Mouse (Mus musculus) thymus, postnatal 0 days (tissue): ENCODE data around the gene Olfr90. TPM values are rescaled to one million over a fixed set of nuclear protein-coding genes. Genes with fewer than 3 reads are reported as not detected.

Source experiments
- DNase-seq: peaks from one replicate; pipeline ENCODE4 v3.0.0-alpha.2; 2015; ENCODE audit warnings: low spot score
- polyA plus RNA-seq: library from polyadenylated mRNA; unstranded; fragments of >200 nt; fragmentation: Nextera tagmentation; extraction: Ambion mirVana; gene quantifications from 2 replicates; pipeline ENCODE4 v1.2.1, GENCODE M21; 2015

The Olfr90 gene
- polyA plus RNA-seq, 1 experiment from 2014 or later = not detected

DNA sequence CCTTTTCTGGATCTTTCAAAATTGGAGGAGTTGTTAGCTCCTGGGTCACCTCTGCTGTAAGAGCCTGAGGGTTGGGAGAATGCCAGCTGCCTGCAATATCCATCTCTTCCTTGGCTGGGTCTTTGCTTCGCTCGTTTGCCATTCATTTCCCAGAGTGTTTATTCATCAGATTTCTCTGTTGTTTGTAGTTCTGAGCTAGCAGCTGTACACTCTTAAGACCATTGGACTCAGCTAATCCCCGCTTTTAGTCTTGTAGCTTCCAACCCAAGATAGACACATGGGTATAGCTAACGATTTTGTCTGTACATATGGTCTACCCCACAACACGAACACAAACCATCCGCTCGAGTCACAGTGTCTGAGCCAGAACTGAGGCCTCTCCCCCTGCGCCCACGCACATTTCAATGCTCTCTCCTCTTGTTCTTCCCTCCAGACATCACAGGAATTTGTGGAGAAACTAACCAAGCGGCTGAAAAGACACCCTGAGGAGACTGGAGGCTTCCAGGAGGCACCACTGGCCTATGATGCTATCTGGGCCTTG lies 26.1 kb downstream of the Olfr90 start:
- no peak for DNase-seq

GRCm38 (mm10) chr17:37061435-37061834 lies 26.9 kb downstream of the Olfr90 start:
- no peak for DNase-seq

DNA sequence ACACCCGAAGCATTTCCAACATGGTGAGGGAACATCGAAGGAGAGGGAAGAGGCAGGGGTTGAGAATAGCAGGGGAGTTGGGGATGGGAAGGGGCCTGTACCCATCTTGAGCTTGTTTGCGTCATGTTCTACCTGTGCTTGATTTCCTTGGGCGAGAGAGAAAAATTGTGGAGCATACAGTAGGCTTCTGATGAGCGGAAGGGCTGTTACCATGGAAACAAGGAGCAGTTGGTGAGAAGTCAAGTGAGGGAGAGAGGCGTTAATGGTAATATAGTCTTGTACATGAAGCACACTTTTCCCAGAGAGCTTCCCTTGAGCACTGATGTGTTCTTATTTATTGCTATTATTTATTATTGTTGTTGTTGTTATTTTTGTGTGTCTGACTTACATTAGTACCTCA lies 31.3 kb downstream of the Olfr90 start:
- DNase-seq = no peak

DNA sequence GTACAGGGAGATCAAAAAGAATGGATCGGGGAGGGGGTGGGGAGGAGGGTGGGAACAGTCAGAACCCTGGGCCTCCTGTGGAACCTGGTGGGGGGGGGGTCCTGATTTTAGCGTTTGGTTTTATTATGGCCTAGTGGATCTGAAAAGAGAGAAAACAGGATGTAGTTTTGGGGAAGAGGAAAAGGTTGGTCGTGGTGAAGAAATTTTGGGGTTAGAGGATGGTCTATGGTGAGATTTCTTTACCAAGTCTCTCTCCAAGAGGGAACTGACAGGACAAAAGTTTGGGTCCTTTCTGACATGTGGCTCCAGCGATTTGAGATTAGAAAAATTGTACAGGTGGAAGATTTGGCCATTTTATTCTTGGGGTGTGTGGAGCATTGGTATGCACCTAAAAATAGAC lies 36.6 kb downstream of the Olfr90 start:
- DNase-seq = no peak

DNA sequence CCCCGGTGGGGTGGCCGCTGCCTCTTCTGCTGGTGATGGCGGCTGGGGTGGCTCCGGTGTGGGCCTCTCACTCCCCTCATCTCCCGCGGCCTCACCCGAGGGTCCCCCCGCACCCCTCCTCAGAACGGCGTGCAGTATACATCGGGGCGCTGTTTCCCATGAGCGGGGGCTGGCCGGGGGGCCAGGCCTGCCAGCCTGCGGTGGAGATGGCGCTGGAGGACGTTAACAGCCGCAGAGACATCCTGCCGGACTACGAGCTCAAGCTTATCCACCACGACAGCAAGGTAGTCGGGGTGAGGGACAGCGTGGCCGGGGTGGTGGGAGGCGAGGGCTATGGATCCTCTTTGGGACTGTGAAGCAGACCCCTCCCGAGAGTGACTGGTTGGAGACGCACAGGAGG lies 37.4 kb downstream of the Olfr90 start:
- DNase-seq = no peak

DNA sequence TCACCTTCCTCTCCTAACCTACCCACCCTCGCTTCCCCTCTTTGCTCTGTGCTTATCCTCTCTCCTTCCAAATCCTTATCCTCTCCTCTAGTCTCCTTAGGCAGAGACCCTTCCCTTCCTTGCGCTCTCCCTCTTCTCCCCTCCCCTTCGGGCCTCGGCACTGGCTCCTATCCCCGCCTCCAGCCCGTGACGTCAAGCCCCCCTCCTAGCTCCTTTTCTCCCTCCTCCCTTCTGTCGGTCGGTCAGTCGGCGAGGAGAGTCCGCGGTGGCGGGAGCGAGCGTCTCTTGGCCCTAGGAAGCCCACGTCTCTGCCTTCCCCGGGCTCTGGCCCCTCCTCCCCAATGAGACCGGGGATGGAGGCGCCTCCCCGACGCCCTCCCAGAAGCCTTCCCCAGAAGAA lies 37.9 kb downstream of the Olfr90 start:
- DNase-seq = no peak

DNA sequence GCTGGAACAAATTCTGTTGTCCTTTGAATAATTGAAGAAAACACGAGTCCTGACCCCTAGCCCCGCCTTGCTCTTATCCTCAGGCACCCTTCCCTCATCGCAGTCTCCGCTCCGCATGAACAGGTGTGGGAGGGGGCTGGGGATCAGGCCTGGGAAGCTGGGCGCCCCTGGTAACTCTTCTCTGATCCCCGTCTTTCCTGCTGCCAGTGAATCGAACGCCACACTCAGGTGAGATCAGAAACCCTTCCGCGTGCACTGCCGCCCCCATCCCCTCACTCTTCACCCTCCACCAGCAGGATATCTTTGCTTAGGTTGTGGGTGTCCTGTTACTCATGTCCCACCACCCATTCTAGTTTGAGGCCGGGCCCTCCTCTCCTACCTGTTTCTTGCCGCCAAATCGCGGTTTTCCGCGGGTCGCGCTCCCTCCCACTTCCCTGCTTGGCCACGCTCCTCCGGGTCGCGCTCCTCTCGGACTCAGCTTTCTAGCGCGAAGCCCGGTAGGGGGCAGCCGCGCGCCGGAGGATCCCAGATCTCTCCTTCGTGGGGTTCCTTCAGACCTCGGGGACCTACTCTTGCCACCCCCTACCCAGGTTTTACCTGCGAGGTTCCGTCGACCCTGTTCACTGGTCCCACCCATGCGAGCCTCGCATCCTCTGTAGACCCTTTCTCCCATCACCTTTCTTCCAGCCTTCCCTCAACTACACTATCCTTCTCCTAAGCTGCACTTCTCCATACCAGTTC lies 38.6 kb downstream of the Olfr90 start:
- DNase-seq = peak; percentile 17

DNA sequence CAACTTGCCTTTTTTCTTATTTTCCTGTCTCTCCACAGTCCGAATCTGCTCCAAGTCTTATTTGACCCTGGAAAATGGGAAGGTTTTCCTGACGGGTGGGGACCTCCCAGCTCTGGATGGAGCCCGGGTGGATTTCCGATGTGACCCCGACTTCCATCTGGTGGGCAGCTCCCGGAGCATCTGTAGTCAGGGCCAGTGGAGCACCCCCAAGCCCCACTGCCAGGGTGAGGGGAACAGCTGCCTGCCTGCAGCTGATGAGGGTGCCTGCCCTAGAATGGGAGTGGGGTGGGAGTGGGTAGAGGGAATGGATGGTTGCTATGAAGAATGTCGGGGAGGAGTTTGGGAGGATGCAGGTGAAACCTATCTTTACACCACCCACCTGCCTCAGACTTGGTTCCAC lies 39.9 kb downstream of the Olfr90 start:
- no peak for DNase-seq

DNA sequence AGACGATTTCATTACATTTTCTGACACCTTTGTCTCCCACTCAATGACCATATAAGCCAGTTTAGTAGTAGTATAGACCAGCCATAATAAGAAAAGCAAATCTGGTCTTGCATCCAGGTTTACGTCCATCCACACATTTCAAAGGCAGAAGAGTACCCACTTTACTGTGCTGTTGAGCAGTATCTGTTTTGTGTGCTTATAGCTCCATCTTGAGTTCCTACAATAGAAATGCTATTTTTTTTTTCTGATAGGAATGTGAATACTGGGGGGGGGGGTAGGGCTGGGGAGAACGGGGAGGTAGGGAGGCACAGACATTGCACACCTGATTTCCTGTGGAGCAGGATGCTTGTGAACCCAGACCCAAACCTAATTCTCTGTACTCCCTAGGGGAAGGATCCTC lies 40.3 kb downstream of the Olfr90 start:
- no peak for DNase-seq

DNA sequence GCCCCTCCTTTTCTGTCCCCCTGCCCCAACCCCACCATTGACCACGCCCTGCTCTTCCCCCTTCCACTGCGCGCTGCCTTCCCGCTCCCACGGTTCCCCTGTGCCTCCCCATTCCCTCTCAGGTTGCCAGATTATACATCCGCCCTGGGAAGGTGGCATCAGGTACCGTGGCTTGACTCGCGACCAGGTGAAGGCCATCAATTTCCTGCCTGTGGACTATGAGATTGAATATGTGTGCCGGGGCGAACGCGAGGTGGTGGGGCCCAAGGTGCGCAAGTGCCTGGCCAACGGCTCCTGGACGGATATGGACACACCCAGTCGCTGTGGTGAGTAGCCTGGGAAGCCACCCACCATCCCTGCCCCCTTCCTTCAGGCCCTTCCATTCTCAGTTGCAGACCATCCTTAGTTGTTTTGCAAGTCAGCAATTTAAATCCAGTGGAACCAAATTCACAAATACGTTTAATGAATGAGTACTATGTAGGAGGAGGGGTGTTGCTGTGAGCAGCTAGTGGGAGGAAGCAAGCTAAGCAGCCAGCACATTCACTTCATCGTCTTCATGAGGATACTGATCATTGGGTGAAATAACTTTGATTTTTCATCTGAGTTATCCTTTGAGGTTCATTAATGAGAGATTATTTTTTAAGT lies 40.8 kb downstream of the Olfr90 start:
- no peak for DNase-seq

GRCm38 (mm10) chr17:37046312-37047112 lies 41.8 kb downstream of the Olfr90 start:
- DNase-seq = peak; percentile 72

GRCm38 (mm10) chr17:37045611-37046311 lies 42.5 kb downstream of the Olfr90 start, which contains the start of gene Gabbr1:
Gene Gabbr1, plus strand, starts transcription at chr17:37045966.
- DNase-seq = peak; percentile 79

DNA sequence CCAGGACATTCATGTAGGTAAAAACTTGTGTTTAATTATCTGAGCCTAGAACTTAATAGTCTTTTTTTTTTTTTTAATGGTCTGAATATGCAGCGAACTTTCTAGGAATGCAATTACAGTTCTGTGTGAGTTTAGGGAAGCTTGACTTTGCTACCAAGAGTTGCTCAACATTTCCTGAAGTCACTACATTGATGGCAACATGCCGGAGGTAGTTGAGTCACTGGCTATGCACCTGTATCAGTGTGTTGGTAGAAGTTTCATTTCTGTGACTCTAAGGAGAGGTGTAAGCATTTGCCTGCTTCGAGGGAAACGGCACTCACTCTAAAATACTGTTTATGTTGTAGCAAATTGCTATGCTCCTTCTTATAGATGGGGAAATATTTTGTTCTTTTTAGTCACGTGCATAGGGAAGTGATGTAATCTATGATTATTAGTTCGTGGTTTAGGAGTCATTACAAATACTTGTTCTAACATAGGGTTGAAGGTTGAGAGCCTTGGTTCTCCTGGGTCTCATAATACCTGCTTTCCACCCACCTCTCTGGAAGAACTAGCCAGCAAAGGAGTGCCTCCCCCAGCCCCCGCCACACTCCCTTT lies 43.6 kb downstream of the Olfr90 start:
- DNase-seq = no peak

- DNase-seq = no peak
Observed at GRCm38 (mm10) chr17:37039127-37039894, 49.0 kb downstream of the Olfr90 start.

Other genes starting within 250 kb of the Olfr90 start
- gene Trim15, start 221.3 kb downstream of the Olfr90 start, polyA plus RNA-seq = 0.08 and 0.09 TPM in 2 replicates
- gene Trim10, start 218.9 kb downstream of the Olfr90 start, polyA plus RNA-seq = 0.09 and 0.24 TPM in 2 replicates
- 0.16 and 0.28 TPM in 2 replicates for gene Trim40, start 198.4 kb downstream of the Olfr90 start, polyA plus RNA-seq
- 0.16 and 0.19 TPM in 2 replicates for gene Trim31, start 190.4 kb downstream of the Olfr90 start, polyA plus RNA-seq
- 0.42 and 0.45 TPM in 2 replicates for gene Rnf39, start 145.6 kb downstream of the Olfr90 start, polyA plus RNA-seq
- gene Ppp1r11, start 136.8 kb downstream of the Olfr90 start, polyA plus RNA-seq = 145 and 162 TPM in 2 replicates
- 121 and 135 TPM in 2 replicates for gene Znrd1, start 129.9 kb downstream of the Olfr90 start, polyA plus RNA-seq
- gene Znrd1as, start 129.9 kb downstream of the Olfr90 start, polyA plus RNA-seq = 5.4 and 5.9 TPM in 2 replicates
- not detected in 2 replicates for gene 2410137M14Rik, start 107.3 kb downstream of the Olfr90 start, polyA plus RNA-seq
- gene H2-M5, start 99.0 kb downstream of the Olfr90 start, polyA plus RNA-seq = 0.09 and 0.10 TPM in 2 replicates
- gene Zfp57, start 87.3 kb downstream of the Olfr90 start, polyA plus RNA-seq = 3.4 and 3.9 TPM in 2 replicates
- gene Mog, start 65.1 kb downstream of the Olfr90 start, polyA plus RNA-seq = not detected in 2 replicates
- gene Gabbr1, start 42.5 kb downstream of the Olfr90 start, polyA plus RNA-seq = 2.4 and 6.8 TPM in 2 replicates
- not detected in 2 replicates for gene Olfr91, start 9.8 kb upstream of the Olfr90 start, polyA plus RNA-seq
- not detected in 2 replicates for gene Olfr92, start 31.6 kb upstream of the Olfr90 start, polyA plus RNA-seq
- gene Olfr93, start 73.0 kb upstream of the Olfr90 start, polyA plus RNA-seq = not detected in 2 replicates
- 83.6 and 90.3 TPM in 2 replicates for gene Ubd, start 105.4 kb upstream of the Olfr90 start, polyA plus RNA-seq
- gene Olfr94, start 112.5 kb upstream of the Olfr90 start, polyA plus RNA-seq = not detected in 2 replicates
- not detected in 2 replicates for gene Olfr95, start 124.6 kb upstream of the Olfr90 start, polyA plus RNA-seq
- not detected in 2 replicates for gene Olfr96, start 131.6 kb upstream of the Olfr90 start, polyA plus RNA-seq
- not detected in 2 replicates for gene Olfr97, start 148.8 kb upstream of the Olfr90 start, polyA plus RNA-seq
- gene Olfr98, start 175.2 kb upstream of the Olfr90 start, polyA plus RNA-seq = not detected in 2 replicates
- gene H2-M3, start 181.7 kb upstream of the Olfr90 start, polyA plus RNA-seq = 21.7 TPM in 2 replicates
- 0.14 and 0.30 TPM in 2 replicates for gene Olfr99, start 195.0 kb upstream of the Olfr90 start, polyA plus RNA-seq
- not detected in 2 replicates for gene Olfr101, start 215.8 kb upstream of the Olfr90 start, polyA plus RNA-seq
- gene Olfr102, start 228.6 kb upstream of the Olfr90 start, polyA plus RNA-seq = not detected in 2 replicates